Mouse (Mus musculus): ENCODE results near the gene Adra2a. TPM values are rescaled to one million over a fixed set of nuclear protein-coding genes. Genes with fewer than 3 reads are reported as not detected.

Gene Adra2a
- polyA plus RNA-seq, 1 experiment from 2014 or later: 0.14 TPM

DNA sequence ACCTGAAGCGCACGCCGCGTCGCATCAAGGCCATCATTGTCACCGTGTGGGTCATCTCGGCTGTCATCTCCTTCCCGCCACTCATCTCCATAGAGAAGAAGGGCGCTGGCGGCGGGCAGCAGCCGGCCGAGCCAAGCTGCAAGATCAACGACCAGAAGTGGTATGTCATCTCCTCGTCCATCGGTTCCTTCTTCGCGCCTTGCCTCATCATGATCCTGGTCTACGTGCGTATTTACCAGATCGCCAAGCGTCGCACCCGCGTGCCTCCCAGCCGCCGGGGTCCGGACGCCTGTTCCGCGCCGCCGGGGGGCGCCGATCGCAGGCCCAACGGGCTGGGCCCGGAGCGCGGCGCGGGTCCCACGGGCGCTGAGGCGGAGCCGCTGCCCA, 2.7 kb downstream of the Adra2a start:
- no peaks in the 10 kb centered on the region for H3K9me3 ChIP-seq (ENCODE audit: low read length)
- H3K27ac ChIP-seq (ENCODE audit: low read length): no peak overlapping the region
- no peak for ATAC-seq
- H3K27me3 ChIP-seq (replicated peaks; ENCODE audit: insufficient read depth, low read length): peaks cover 49% of the 10 kb centered on the region
- no peak for DNase-seq (ENCODE audit: low spot score)
- H3K9ac ChIP-seq (replicated peaks; ENCODE audit: low read depth): no peak overlapping the region
- H3K4me2 ChIP-seq (replicated peaks; ENCODE audit: low read depth, low read length): peak overlapping the region; percentile 92
- WGBS: 3% methylated on average over 38 of the region's 46 CpGs
- TF ChIP-seq CTCF (IDR thresholded peaks at IDR 0.05): no peak
- TF ChIP-seq EP300 (IDR thresholded peaks at IDR 0.05): no peak
- H3K4me3 ChIP-seq (ENCODE audit: low read depth, low read length): peak overlapping the region; percentile 47
- H3K4me1 ChIP-seq (ENCODE audit: insufficient read depth, low read depth, low read length): peaks cover 23% of the 10 kb centered on the region
- H3K36me3 ChIP-seq (ENCODE audit: insufficient read depth, low read length): no peaks in the 10 kb centered on the region

DNA sequence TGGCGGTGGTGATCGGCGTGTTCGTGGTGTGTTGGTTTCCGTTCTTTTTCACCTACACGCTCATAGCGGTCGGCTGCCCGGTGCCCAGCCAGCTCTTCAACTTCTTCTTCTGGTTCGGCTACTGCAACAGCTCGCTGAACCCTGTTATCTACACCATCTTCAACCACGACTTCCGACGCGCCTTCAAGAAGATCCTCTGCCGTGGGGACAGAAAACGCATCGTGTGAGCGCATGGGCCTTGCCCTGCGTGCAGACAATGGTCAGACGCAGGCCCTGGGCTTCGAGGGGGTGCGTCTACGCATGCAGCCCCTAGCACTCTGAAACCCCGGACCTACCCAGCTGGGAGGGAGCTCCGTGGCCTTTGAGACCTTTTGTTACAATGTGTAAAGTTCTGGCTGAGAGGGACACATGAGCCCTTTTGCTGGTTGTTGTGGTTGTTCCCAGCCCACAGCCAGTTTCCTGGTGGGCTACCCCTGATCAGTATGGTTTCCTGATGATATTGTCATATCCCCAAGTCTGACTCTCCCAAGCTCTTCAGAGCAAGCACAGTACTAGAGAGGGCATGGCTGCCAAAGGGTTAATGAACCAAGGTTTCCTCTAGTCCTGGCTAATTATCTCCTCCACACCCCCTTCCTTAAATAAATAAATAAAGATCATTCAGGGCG, 3.6 kb downstream of the Adra2a start:
- H3K27ac ChIP-seq (ENCODE audit: low read length): no peak overlapping the region
- H3K36me3 ChIP-seq (ENCODE audit: insufficient read depth, low read length): no peaks in the 10 kb centered on the region
- H3K4me1 ChIP-seq (ENCODE audit: insufficient read depth, low read depth, low read length): peaks cover 23% of the 10 kb centered on the region
- no peak for TF ChIP-seq CTCF (IDR thresholded peaks at IDR 0.05)
- TF ChIP-seq EP300 (IDR thresholded peaks at IDR 0.05): no peak
- peaks cover 49% of the 10 kb centered on the region for H3K27me3 ChIP-seq (replicated peaks; ENCODE audit: insufficient read depth, low read length)
- H3K4me2 ChIP-seq (replicated peaks; ENCODE audit: low read depth, low read length): peak overlapping the region; percentile 92
- DNase-seq (ENCODE audit: low spot score): no peak
- H3K9me3 ChIP-seq (ENCODE audit: low read length): no peaks in the 10 kb centered on the region
- H3K4me3 ChIP-seq (ENCODE audit: low read depth, low read length): peak overlapping the region; percentile 47
- no peak for ATAC-seq
- no peak overlapping the region for H3K9ac ChIP-seq (replicated peaks; ENCODE audit: low read depth)
- 3% methylated on average over 27 of the region's 27 CpGs for WGBS

DNA sequence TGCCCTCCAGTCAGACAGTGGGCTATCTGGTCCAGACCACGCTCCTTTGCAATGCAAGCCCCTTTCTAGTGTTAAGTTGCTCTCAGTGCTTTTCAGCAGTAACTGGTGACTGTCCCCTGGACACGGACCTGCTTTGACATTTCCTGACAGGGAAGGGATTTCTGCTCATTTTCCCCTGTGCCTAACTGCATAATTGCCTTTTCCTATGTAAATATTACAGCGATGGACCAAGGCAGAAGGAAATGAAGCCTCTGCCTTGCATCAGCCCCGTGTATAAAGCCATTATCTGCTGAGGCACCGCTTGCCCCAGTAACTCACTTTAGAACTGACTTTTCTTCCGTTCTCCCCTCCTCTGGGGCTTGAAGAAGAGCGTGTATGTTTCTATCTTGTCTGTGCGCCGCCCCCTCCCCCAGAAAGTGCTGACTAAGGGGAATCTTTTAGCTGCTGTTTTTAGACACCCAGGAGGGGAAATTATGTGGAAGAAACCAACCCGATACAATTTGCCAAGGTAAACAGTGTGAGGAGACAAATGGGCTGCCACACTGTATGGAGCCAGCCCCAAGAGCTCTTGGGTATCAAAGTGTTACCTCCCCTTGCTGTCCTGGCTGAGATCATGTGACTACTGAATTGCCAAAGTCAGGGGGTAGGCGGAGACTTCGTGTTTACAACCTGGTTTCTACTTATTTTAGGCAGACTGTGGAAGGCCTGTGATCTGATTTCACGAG, 4.4 kb downstream of the Adra2a start:
- H3K4me1 ChIP-seq (ENCODE audit: insufficient read depth, low read depth, low read length): peaks cover 23% of the 10 kb centered on the region
- H3K27ac ChIP-seq (ENCODE audit: low read length): no peak overlapping the region
- no peak for TF ChIP-seq CTCF (IDR thresholded peaks at IDR 0.05)
- H3K4me2 ChIP-seq (replicated peaks; ENCODE audit: low read depth, low read length): no peak overlapping the region
- no peaks in the 10 kb centered on the region for H3K36me3 ChIP-seq (ENCODE audit: insufficient read depth, low read length)
- 8% methylated on average over 13 of the region's 13 CpGs for WGBS
- peaks cover 46% of the 10 kb centered on the region for H3K27me3 ChIP-seq (replicated peaks; ENCODE audit: insufficient read depth, low read length)
- H3K4me3 ChIP-seq (ENCODE audit: low read depth, low read length): no peak overlapping the region
- no peaks in the 10 kb centered on the region for H3K9me3 ChIP-seq (ENCODE audit: low read length)
- DNase-seq (ENCODE audit: low spot score) (no peak), ATAC-seq (no peak)
- no peak overlapping the region for H3K9ac ChIP-seq (replicated peaks; ENCODE audit: low read depth)

DNA sequence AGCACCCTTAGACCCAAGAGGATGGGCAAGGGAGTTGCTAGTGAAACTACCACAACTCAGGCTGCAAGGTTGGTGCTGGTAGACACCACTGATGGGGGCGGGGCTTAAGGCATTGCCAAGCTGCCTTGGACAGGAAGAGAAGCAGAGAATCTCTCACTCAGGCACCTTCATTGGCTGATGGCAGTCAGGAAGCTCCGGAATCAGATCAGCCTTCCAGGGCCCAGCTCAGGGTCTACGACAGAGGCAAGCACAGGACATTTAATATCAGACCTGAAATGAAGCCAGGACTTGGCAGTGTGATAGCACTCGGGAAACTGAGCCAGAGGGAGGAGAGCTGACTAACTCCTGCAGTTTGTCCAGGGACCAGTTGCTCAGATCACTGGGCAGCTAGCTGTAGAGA, 7.7 kb downstream of the Adra2a start:
- H3K4me2 ChIP-seq (replicated peaks; ENCODE audit: low read depth, low read length): no peak overlapping the region
- H3K4me3 ChIP-seq (ENCODE audit: low read depth, low read length): no peak overlapping the region
- ATAC-seq (no peak), DNase-seq (ENCODE audit: low spot score) (no peak)
- no peaks in the 10 kb centered on the region for H3K36me3 ChIP-seq (ENCODE audit: insufficient read depth, low read length)
- H3K9me3 ChIP-seq (ENCODE audit: low read length): no peaks in the 10 kb centered on the region
- H3K4me1 ChIP-seq (ENCODE audit: insufficient read depth, low read depth, low read length): peaks cover 3% of the 10 kb centered on the region; the same call in 1 of the 2 replicates
- no peak overlapping the region for H3K9ac ChIP-seq (replicated peaks; ENCODE audit: low read depth)
- no peak overlapping the region for H3K27ac ChIP-seq (ENCODE audit: low read length)
- TF ChIP-seq EP300 (IDR thresholded peaks at IDR 0.05): no peak
- no peak for TF ChIP-seq CTCF (IDR thresholded peaks at IDR 0.05)
- H3K27me3 ChIP-seq (replicated peaks; ENCODE audit: insufficient read depth, low read length): peaks cover 25% of the 10 kb centered on the region
- 62% methylated on average over 4 of the region's 4 CpGs for WGBS

DNA sequence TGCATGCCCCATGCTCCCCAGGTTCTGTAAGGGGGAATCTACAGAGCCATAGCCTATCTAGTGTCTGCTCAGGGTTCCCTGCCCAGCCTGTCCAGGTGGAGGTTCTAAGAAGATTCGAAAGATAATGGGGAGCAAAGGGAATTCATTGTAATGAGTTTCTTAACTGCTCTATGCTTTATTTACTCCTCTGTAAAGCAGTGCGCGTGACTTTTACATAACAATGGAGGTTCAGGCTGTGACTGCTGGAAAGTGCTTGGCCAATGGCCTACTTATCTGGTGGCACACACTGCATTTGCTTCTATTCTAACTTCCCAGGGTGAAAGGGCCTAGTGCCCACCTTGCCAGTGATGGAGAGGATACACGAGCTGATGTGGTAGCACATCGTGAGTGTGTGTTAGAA, 11.9 kb downstream of the Adra2a start:
- WGBS: 70% methylated on average over 5 of the region's 5 CpGs
- ATAC-seq (no peak), DNase-seq (ENCODE audit: low spot score) (no peak)
- Histone ChIP-seq H3K4me2 (replicated peaks; ENCODE audit: low read depth, low read length) (no peak overlapping the region), H3K36me3 (ENCODE audit: insufficient read depth, low read length) (no peaks in the 10 kb centered on the region), H3K4me3 (ENCODE audit: low read depth, low read length) (no peak overlapping the region), H3K9me3 (ENCODE audit: low read length) (no peaks in the 10 kb centered on the region), H3K4me1 (ENCODE audit: insufficient read depth, low read depth, low read length) (no peaks in the 10 kb centered on the region), H3K27me3 (replicated peaks; ENCODE audit: insufficient read depth, low read length) (no peaks in the 10 kb centered on the region), H3K27ac (ENCODE audit: low read length) (no peak overlapping the region), H3K9ac (replicated peaks; ENCODE audit: low read depth) (no peak overlapping the region)
- no peak for TF ChIP-seq CTCF (IDR thresholded peaks at IDR 0.05)
- no peak for TF ChIP-seq EP300 (IDR thresholded peaks at IDR 0.05)

DNA sequence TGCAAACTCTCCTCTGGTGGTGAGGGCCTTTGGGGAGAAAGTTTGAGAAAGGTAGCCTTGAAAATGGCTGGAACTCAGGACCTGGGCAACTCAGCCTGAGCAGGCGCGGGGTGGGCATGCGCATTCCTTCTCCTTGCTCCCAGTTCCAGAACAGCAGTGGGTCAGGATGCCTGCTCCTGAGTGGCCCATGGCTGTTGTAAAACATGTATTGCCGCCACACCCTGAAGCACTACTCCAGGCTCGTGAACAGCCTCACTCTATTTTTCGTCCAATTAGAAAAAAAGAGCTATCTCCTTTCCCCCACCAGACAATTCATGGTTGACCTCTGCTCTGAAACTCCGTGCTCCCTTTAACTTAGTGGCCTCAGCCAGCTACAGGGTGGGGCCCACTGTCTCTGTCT, 24.5 kb downstream of the Adra2a start:
- H3K36me3 ChIP-seq (ENCODE audit: insufficient read depth, low read length): no peaks in the 10 kb centered on the region
- H3K4me3 ChIP-seq (ENCODE audit: low read depth, low read length): no peak overlapping the region
- DNase-seq (ENCODE audit: low spot score): no peak
- H3K9me3 ChIP-seq (ENCODE audit: low read length): no peaks in the 10 kb centered on the region
- no peaks in the 10 kb centered on the region for H3K27me3 ChIP-seq (replicated peaks; ENCODE audit: insufficient read depth, low read length)
- no peak overlapping the region for H3K27ac ChIP-seq (ENCODE audit: low read length)
- 0 out of 2 replicates have a peak, but pooled peaks cover 4% of the 10 kb centered on the region for H3K4me1 ChIP-seq (ENCODE audit: insufficient read depth, low read depth, low read length)
- TF ChIP-seq CTCF (IDR thresholded peaks at IDR 0.05) (no peak), EP300 (IDR thresholded peaks at IDR 0.05) (no peak)
- no peak overlapping the region for H3K9ac ChIP-seq (replicated peaks; ENCODE audit: low read depth)
- WGBS: 76% methylated on average over 7 of the region's 7 CpGs
- no peak overlapping the region for H3K4me2 ChIP-seq (replicated peaks; ENCODE audit: low read depth, low read length)
- ATAC-seq: no peak
